Mouse (Mus musculus): ENCODE results near the gene Dcst1. TPM values are rescaled to one million over a fixed set of nuclear protein-coding genes. Genes with fewer than 3 reads are reported as not detected.

The Dcst1 gene
- polyA plus RNA-seq, 1 experiment from 2014 or later: 0.08 TPM

DNA sequence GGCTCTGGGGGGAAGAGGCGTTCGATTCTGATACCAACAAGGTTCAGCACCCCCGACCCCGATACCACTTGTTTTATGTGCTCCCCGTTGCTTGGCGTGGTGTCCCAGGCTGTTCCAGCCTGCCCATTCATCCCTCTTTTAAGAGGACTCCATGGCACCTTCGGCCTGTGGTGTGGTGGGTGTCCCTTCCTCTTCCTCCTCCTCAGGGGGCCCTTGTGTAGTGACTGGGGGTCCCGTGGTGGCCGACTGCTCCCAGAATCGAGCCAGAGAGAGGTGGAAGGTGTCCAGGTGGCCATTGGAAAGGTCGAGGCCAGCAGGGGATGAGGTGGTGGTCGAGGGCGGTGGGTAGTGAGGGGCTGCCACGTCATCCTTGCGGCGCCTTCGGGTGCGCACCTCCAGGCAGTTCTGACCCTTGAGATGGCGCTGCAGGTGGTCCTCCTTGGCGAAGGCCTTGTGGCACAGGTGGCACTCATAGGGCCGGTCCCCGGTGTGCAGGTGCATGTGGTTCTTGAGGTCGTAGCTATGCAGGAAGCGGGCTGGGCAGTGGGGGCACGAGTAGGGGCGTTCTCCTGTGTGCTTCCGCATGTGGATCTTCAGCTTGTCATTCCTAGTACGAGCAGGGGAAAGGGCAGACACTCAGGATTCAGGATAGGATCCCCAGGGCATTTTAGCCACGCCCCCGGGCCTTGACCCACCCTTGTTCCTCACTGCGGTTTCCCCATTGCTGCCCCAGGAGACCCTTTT lies 14.5 kb upstream of the Dcst1 start:
- H3K27me3 ChIP-seq (ENCODE audit: control insufficient read depth, insufficient read depth, low read length): no peaks in the 10 kb centered on the region
- no peak overlapping the region for H3K4me3 ChIP-seq (ENCODE audit: low read depth, low read length)
- 86% methylated on average over 31 of the region's 31 CpGs for WGBS
- no peak overlapping the region for H3K27ac ChIP-seq (ENCODE audit: low read depth, low read length)
- no peak overlapping the region for H3K9ac ChIP-seq (ENCODE audit: low read length)
- peaks cover 5% of the 10 kb centered on the region for H3K4me1 ChIP-seq (replicated peaks; ENCODE audit: control insufficient read depth, insufficient read depth, low read length)
- H3K9me3 ChIP-seq (ENCODE audit: control insufficient read depth, low read length): no peaks in the 10 kb centered on the region
- H3K4me2 ChIP-seq (ENCODE audit: low read depth, low read length, severe bottlenecking): no peak overlapping the region
- DNase-seq (ENCODE audit: low spot score) (no peak), ATAC-seq (replicated peaks; ENCODE audit: low FRiP score) (no peak)
- no peaks in the 10 kb centered on the region for H3K36me3 ChIP-seq (ENCODE audit: control insufficient read depth, insufficient read depth, low read length)

DNA sequence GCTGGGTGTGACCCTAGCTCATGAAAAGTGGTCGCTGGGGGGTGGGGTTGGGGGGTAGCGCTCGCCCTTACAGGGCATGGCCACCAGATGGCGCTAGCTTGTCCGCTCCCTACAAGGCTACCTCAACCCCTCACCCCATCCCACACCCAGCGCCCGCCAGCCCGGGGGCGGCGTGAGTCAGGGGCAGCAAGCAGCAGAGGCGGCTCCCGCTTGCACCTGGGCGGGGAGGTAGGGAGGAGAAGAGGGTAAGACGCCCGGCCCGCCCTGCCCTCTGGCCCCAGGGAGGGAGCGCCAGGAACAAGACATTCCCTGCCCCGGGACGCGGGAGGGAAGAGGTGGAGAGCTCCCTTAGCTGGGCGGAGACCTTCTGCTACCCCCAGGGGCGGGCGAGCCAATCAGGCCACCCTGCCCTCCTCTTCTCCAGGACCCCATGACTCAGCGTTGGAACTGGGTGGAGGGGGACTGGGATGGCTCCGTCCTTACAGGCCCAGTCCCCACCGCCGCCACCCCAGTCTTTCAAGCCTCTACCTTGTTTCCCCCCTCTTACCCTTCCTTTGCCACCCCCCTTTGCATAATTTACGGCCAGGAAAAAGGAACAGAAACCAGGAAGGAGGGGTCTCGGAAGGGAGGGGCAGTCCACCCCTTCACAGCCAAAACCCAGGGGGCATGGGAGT lies 13.5 kb upstream of the Dcst1 start:
- Histone ChIP-seq H3K27ac (ENCODE audit: low read depth, low read length) (no peak overlapping the region), H3K9ac (ENCODE audit: low read length) (peak overlapping the region; percentile 73)
- peak; percentile 89 for ATAC-seq (replicated peaks; ENCODE audit: low FRiP score)

DNA sequence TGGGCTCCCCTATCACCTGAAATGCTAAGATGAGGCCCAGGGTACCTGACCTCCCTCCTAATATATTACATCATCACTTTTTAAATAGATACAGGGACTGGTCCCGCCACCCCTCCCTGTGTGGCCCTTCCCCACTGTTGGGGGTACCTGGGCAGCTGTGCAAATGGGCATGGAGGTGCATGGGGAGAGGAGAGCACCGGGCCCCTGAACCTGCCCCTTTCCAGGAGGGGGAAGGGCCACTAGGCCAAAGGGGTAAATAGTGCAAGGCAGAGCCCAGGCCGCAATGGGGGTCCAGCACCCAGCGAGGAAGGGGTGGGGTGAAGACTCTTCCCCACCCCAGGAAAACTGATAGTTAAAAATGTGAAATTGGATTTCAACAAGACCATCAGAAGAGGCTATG lies 12.8 kb upstream of the Dcst1 start:
- Histone ChIP-seq H3K9ac (ENCODE audit: low read length) (no peak overlapping the region; the same call in 1 of the 2 replicates), H3K9me3 (ENCODE audit: control insufficient read depth, low read length) (no peaks in the 10 kb centered on the region), H3K36me3 (ENCODE audit: control insufficient read depth, insufficient read depth, low read length) (no peaks in the 10 kb centered on the region), H3K4me1 (replicated peaks; ENCODE audit: control insufficient read depth, insufficient read depth, low read length) (peaks cover 4% of the 10 kb centered on the region), H3K4me2 (ENCODE audit: low read depth, low read length, severe bottlenecking) (no peak overlapping the region; the same call in 1 of the 2 replicates), H3K27me3 (ENCODE audit: control insufficient read depth, insufficient read depth, low read length) (no peaks in the 10 kb centered on the region), H3K27ac (ENCODE audit: low read depth, low read length) (no peak overlapping the region), H3K4me3 (ENCODE audit: low read depth, low read length) (peak overlapping the region; percentile 52; the same call in 1 of the 2 replicates)
- no peak for DNase-seq (ENCODE audit: low spot score)
- ATAC-seq (replicated peaks; ENCODE audit: low FRiP score): peak; percentile 40; the same call in 1 of the 2 replicates
- WGBS: 66% methylated on average over 4 of the region's 4 CpGs

More for the DNA sequence above, 13.5 kb upstream of the Dcst1 start:
- H3K4me2 ChIP-seq (ENCODE audit: low read depth, low read length, severe bottlenecking): peak overlapping the region; percentile 86
- no peaks in the 10 kb centered on the region for H3K9me3 ChIP-seq (ENCODE audit: control insufficient read depth, low read length)
- H3K4me3 ChIP-seq (ENCODE audit: low read depth, low read length): peak overlapping the region; percentile 52
- no peaks in the 10 kb centered on the region for H3K27me3 ChIP-seq (ENCODE audit: control insufficient read depth, insufficient read depth, low read length)
- peaks cover 4% of the 10 kb centered on the region for H3K4me1 ChIP-seq (replicated peaks; ENCODE audit: control insufficient read depth, insufficient read depth, low read length)
- peak; percentile 94 for DNase-seq (ENCODE audit: low spot score)
- under 1% methylated on average over 26 of the region's 29 CpGs for WGBS
- no peaks in the 10 kb centered on the region for H3K36me3 ChIP-seq (ENCODE audit: control insufficient read depth, insufficient read depth, low read length)

DNA sequence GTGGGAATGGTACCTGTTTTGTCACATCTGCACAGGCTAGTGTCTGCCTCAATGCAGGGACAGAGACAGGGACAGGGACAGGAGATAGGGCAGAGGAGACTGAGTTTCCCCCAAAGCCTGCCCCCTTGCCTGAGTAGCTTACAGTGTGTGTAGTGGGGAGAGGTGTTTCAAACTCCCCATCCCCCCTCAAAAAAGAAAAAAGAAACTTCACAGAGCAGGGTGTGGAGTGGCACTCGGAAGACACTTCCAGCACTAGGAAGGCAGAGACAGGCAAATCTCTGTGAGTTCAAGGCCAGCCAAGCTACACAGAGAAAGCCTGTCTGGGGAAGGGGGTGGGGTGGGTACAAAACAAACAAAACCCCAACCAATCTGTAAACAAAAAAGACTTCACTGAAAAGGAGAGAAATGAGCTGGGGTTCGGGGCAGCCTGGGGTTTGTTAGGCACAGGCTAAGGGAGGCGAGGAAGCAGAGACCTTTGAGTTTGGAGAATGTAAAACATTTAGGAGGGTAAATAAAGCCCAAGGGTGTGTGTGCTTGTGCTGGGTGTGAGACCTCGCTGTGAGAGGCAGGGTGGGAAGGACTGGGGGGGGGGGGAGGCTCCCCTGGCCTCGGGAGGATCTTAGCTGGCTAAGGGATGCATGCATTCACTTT lies 8.7 kb upstream of the Dcst1 start:
- Histone ChIP-seq H3K4me2 (ENCODE audit: low read depth, low read length, severe bottlenecking) (no peak overlapping the region), H3K27ac (ENCODE audit: low read depth, low read length) (no peak overlapping the region), H3K4me3 (ENCODE audit: low read depth, low read length) (no peak overlapping the region), H3K27me3 (ENCODE audit: control insufficient read depth, insufficient read depth, low read length) (no peaks in the 10 kb centered on the region), H3K9me3 (ENCODE audit: control insufficient read depth, low read length) (no peaks in the 10 kb centered on the region), H3K36me3 (ENCODE audit: control insufficient read depth, insufficient read depth, low read length) (no peaks in the 10 kb centered on the region), H3K9ac (ENCODE audit: low read length) (no peak overlapping the region), H3K4me1 (replicated peaks; ENCODE audit: control insufficient read depth, insufficient read depth, low read length) (peaks cover 2% of the 10 kb centered on the region)
- DNase-seq (ENCODE audit: low spot score) (no peak), ATAC-seq (replicated peaks; ENCODE audit: low FRiP score) (no peak)
- 48% methylated on average over 5 of the region's 5 CpGs for WGBS

DNA sequence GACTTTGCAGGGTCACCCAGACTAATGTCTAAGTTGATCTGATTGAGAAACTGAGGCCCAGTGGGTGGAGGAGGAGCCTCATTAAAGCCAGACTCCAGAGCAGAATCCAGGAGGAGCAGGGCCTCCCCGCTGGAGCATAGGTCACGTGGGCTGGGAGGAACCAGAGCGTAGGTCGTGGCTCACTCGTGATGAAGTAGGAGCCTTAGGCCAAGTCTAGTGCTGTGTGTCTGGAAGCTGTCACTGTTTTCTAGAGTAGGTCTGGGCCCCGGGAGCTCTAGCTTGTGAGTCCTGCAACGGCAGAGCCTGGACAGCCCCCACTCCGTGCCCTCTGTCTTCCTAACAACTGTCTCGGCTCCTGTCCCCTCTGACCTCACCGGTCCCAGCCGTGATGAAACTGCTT lies 2.3 kb upstream of the Dcst1 start:
- H3K4me1 ChIP-seq (replicated peaks; ENCODE audit: control insufficient read depth, insufficient read depth, low read length): no peaks in the 10 kb centered on the region
- ATAC-seq (replicated peaks; ENCODE audit: low FRiP score) (no peak), DNase-seq (ENCODE audit: low spot score) (no peak)
- H3K27ac ChIP-seq (ENCODE audit: low read depth, low read length): no peak overlapping the region
- H3K27me3 ChIP-seq (ENCODE audit: control insufficient read depth, insufficient read depth, low read length): no peaks in the 10 kb centered on the region
- no peak overlapping the region for H3K4me2 ChIP-seq (ENCODE audit: low read depth, low read length, severe bottlenecking)
- H3K9ac ChIP-seq (ENCODE audit: low read length): no peak overlapping the region
- no peaks in the 10 kb centered on the region for H3K36me3 ChIP-seq (ENCODE audit: control insufficient read depth, insufficient read depth, low read length)
- 73% methylated on average over 11 of the region's 11 CpGs for WGBS
- H3K9me3 ChIP-seq (ENCODE audit: control insufficient read depth, low read length): no peaks in the 10 kb centered on the region
- H3K4me3 ChIP-seq (ENCODE audit: low read depth, low read length): no peak overlapping the region

DNA sequence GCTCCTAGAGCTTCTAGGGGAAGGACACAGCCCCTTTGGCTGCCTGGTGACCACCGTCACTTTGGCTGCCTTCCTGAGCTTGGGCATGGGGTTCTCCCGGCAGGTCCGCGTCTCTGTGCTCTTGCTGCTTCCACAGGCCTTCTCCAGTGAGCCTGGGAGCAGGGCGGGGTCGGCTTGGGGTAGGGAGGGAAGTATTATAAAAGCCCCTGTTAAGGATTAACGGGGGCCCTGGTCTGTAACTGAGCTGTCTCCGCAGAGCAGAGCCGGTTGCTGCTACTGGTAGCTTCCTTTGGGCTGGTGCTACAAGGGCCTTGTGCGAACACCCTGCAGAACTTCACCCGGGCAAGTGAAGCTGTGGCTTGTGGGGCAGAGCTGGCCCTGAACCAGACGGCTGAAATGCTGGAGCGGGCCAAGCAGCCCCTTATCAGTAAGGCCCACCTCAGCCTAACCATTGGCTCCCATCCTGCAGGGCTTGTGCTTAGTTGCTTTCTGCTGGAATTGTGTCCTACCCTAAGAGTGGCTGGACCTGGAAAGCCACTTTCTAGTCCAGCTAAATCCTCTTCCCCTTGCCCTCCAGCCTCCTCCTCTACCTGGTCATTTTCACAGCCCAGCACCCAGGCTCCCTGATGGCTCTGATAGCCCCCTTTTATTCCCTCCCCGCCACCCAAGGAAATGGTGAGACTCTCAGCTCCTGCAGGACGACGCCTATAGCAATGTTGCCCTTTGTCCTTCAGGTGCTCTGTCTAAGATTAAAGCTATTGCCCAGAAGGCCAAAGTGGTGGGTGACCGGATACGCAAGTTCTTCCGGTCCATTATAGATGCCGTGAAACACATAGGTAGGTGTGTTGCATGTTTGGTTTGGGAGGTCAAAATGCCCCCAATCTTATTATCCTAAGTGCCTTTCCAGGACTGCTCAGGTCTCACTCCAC lies 697 bp upstream of the Dcst1 start:
- 79% methylated on average over 20 of the region's 20 CpGs for WGBS
- ATAC-seq (replicated peaks; ENCODE audit: low FRiP score) (no peak), DNase-seq (ENCODE audit: low spot score) (no peak)
- Histone ChIP-seq H3K4me3 (ENCODE audit: low read depth, low read length) (no peak overlapping the region), H3K36me3 (ENCODE audit: control insufficient read depth, insufficient read depth, low read length) (no peaks in the 10 kb centered on the region), H3K27ac (ENCODE audit: low read depth, low read length) (no peak overlapping the region), H3K4me1 (replicated peaks; ENCODE audit: control insufficient read depth, insufficient read depth, low read length) (no peaks in the 10 kb centered on the region), H3K4me2 (ENCODE audit: low read depth, low read length, severe bottlenecking) (no peak overlapping the region), H3K9ac (ENCODE audit: low read length) (no peak overlapping the region), H3K9me3 (ENCODE audit: control insufficient read depth, low read length) (no peaks in the 10 kb centered on the region), H3K27me3 (ENCODE audit: control insufficient read depth, insufficient read depth, low read length) (no peaks in the 10 kb centered on the region)

DNA sequence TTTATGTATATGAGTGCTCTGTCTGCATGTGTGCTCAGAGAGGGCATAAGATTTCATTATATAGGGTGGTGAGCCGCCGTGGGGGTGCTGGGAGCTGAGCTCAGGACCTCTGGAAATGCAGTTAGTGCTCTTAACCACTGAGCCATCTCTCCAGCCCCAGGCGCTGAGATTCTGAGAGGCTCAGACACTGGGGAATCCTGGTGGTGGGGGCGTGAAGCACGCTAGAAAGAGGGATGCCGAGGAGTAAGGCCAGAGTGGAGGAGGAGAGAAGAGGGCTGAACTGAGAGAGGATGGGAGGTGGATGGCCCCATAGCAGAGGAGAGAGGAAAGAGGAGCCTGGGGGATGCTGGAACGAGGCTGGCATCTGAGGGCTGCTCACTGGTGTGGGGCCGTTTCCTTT lies 422 bp downstream of the Dcst1 start:
- H3K4me1 ChIP-seq (replicated peaks; ENCODE audit: control insufficient read depth, insufficient read depth, low read length): no peaks in the 10 kb centered on the region
- no peaks in the 10 kb centered on the region for H3K9me3 ChIP-seq (ENCODE audit: control insufficient read depth, low read length)
- no peak overlapping the region for H3K27ac ChIP-seq (ENCODE audit: low read depth, low read length)
- H3K27me3 ChIP-seq (ENCODE audit: control insufficient read depth, insufficient read depth, low read length): no peaks in the 10 kb centered on the region
- no peak overlapping the region for H3K4me3 ChIP-seq (ENCODE audit: low read depth, low read length)
- ATAC-seq (replicated peaks; ENCODE audit: low FRiP score) (no peak), DNase-seq (ENCODE audit: low spot score) (no peak)
- no peak overlapping the region for H3K9ac ChIP-seq (ENCODE audit: low read length)
- H3K4me2 ChIP-seq (ENCODE audit: low read depth, low read length, severe bottlenecking): no peak overlapping the region
- H3K36me3 ChIP-seq (ENCODE audit: control insufficient read depth, insufficient read depth, low read length): no peaks in the 10 kb centered on the region
- 56% methylated on average over 8 of the region's 8 CpGs for WGBS

DNA sequence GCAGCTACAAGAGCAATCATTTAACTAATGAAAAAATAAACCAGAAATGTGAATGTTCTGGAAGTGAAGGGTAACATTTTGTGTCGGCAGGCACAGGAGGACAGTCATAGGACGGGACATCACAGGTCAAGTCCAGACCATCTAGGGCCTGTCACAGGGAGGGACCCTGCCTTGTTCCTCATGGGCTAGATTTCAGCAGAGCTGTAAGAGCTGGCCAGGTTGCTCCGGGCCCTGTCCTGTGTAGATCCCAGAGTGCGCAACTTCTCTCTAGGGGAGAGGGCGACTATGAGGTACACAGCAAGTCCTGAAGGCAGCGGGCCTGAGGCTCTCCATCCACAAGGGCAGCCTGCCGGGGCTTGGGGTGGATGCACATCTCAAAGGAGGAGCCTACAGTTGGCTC lies 3.4 kb downstream of the Dcst1 start, which contains the start of gene Dcst2:
Gene Dcst2 (plus strand): TSS at position 301 of the 400 bp plus-strand sequence.
- Histone ChIP-seq H3K9ac (ENCODE audit: low read length) (no peak within 1 kb of the TSS), H3K4me3 (ENCODE audit: low read depth, low read length) (no peak within 1 kb of the TSS), H3K9me3 (ENCODE audit: control insufficient read depth, low read length) (no peaks in the 10 kb centered on the region), H3K4me2 (ENCODE audit: low read depth, low read length, severe bottlenecking) (no peak within 1 kb of the TSS), H3K27ac (ENCODE audit: low read depth, low read length) (no peak within 1 kb of the TSS), H3K27me3 (ENCODE audit: control insufficient read depth, insufficient read depth, low read length) (no peaks in the 10 kb centered on the region), H3K4me1 (replicated peaks; ENCODE audit: control insufficient read depth, insufficient read depth, low read length) (no peaks in the 10 kb centered on the region), H3K36me3 (ENCODE audit: control insufficient read depth, insufficient read depth, low read length) (no peaks in the 10 kb centered on the region)
- DNase-seq (ENCODE audit: low spot score) (no peak), ATAC-seq (replicated peaks; ENCODE audit: low FRiP score) (no peak)
- WGBS: 83% methylated on average over 7 of the region's 7 CpGs
